Mouse (Mus musculus): Measurements from ENCODE around the gene Dcst1. TPM values are rescaled to one million over a fixed set of nuclear protein-coding genes. Genes with fewer than 3 reads are reported as not detected.

Gene Dcst1
- total RNA-seq, 2 experiments from 2014 or later = not detected

- intact Hi-C loops (cut with DNase I) = loop anchor here (5.0 kb wide), 2 partner anchors 148 to 168 kb away; no protein-coding TSS in a partner anchor
- DNase-seq = no peak
Observed at GRCm38 (mm10) chr3:89319591-89320350, 45.3 kb downstream of the Dcst1 start.

DNA sequence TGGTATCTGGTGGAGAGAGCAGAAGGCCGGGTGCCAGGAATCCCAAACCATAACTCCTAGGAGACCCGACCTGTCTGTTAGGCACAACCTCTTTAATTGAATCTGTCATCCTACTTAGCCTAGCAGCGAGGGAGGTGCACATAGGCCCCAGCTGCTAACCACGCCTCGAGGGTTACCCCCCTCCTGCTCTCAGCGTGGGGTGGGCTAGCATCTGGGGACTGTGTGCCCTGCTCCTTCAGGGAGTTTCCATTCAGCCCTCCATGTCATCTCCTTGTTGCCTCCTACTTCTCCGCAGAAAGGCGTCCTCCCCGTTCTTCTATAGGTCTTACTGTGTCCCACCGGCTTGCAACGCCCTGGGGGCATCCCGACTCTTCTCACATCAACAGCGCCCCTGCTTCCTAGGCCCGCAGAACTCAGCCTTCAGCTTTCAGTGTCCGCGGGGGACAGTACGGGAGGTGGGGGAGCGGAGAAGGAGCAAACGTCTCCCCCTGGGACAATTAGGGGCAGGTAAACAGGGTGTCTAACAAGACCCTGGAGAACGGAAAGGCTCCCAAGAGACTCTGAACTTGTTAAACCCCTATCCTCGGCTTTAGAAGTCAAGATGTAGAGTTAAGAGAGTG lies 46.0 kb downstream of the Dcst1 start:
- DNase-seq = no peak
- intact Hi-C loops (cut with DNase I) = loop anchor here (5.0 kb wide), 1 partner anchor 168 kb away; no protein-coding TSS in a partner anchor

DNA sequence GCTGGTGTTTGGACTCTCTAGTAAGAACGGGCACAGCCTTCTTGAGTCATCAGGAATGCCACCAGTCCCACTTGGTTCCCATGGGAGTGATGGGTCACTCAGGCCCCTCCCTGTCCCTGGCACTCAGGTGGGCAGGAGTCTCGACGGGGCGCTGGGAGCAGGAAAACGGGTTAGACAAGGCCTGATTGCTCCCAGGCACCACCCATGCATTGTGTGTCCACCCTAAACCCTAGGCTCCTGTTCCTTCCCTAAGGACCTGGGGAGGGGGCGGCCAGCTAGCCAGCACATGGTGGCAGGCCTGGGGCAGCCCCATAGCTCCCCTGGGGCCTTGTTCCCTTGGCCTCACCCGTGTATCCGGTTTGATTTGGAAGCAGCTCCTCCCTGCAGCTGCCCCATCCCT lies 46.7 kb downstream of the Dcst1 start:
- intact Hi-C loops (cut with DNase I) = loop anchor here (5.0 kb wide), 1 partner anchor 169 kb away; no protein-coding TSS in a partner anchor

DNA sequence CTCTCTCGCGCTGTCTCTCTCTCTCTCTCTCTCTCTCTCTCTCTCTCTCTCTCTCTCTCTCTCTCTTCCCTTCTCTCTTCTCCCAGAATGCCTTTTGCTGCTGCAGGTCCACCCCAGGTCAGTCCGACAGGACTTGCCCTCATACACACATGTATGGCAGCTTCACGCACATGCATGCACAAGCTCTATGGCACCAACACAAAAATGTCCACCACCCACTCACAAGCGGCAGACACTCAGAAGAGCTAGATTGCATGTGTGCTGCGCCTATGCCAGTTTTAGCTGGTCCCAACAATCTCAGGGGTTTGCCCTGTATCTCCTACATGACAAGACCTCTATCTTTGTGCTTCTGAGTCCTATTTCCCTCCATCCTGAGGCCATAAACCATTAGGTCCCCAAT lies 47.8 kb downstream of the Dcst1 start:
- intact Hi-C loops (cut with DNase I) = loop anchor here (2.0 to 5.0 kb wide), 2 partner anchors 38 to 170 kb away; no protein-coding TSS in a partner anchor
- DNase-seq = no peak

More for the DNA sequence above, 46.7 kb downstream of the Dcst1 start:
- no peak for DNase-seq

GRCm38 (mm10) chr3:89316833-89317232 lies 48.2 kb downstream of the Dcst1 start:
- intact Hi-C loops (cut with DNase I) = loop anchor here (2.0 to 5.0 kb wide), 2 partner anchors 38 to 170 kb away; no protein-coding TSS in a partner anchor
- peak; percentile 79 to 80 for DNase-seq

DNA sequence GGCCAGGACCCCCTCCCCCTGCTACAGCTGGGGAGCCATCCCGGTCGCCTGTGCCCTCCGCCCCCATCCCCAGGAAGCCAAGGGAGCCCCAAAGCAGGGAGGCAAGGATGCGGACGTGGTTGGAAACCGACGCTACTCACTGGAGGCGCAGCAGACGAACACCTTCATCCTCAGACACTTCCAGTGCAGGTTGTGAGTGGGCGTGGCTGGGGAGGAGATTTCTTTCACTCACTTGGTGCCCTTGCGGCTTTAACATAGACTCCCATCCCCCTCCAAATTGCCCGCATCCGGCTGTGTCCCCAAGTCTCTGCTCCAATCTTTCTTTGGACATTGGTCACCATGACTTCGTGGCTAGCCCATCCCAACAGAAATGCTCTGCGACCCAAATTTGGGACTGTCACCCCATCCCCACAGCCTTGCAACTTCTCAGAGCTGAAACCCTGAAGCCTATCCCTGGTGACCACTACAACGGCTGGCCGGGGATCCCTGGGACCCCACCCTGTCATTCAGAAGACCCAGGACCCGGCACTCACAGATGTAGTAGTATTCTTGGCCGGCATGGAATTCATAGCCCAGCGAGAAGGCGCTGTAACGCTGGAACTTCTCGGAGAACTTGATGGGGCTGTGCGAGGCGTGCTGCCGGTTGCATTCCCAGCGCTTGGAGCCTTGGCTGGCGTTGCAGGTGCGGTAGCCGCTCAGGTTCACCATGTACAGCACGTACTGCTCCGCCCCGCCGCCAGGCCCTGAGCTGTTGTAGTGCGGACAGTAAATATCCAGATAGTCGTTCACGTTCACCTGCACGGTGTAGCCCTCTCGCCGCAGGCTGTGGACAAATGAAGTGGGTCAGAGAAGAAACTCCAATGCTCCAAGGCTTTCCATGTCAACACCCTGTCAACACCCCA lies 48.9 kb downstream of the Dcst1 start:
- DNase-seq = no peak
- intact Hi-C loops (cut with DNase I) = loop anchor here (2.0 to 5.0 kb wide), 2 partner anchors 39 to 171 kb away; no protein-coding TSS in a partner anchor

- peak; percentile 80 to 83 for DNase-seq
- intact Hi-C loops (cut with DNase I) = loop anchor here (5.0 kb wide), 1 partner anchor 172 kb away; no protein-coding TSS in a partner anchor
Observed at GRCm38 (mm10) chr3:89315195-89315929, 49.7 kb downstream of the Dcst1 start.

DNA sequence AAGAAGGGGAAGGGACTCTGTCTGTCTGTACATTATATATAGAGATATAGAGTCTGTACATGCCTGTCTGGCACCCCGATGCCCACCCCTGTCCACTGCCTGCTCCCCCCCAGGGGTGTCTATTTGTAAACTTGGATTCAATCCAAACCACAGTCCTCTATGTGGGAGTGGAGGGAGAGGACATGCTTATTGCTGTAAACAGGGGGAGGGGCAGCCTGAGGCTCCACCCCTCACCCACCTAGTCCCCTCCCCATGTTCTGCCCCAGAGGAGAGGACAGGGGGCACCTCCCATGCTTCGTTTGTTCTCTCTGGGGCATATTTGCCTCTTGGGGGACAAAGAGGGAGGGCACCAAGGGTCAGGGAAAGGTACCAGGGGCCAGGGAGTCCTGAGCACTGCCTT lies 50.3 kb downstream of the Dcst1 start:
- DNase-seq = no peak
- intact Hi-C loops (cut with DNase I) = loop anchor here (5.0 kb wide), 1 partner anchor 173 kb away; no protein-coding TSS in a partner anchor

GRCm38 (mm10) chr3:89314340-89314739 lies 50.7 kb downstream of the Dcst1 start:
- intact Hi-C loops (cut with DNase I) = no loop called here
- no peak for DNase-seq

DNA sequence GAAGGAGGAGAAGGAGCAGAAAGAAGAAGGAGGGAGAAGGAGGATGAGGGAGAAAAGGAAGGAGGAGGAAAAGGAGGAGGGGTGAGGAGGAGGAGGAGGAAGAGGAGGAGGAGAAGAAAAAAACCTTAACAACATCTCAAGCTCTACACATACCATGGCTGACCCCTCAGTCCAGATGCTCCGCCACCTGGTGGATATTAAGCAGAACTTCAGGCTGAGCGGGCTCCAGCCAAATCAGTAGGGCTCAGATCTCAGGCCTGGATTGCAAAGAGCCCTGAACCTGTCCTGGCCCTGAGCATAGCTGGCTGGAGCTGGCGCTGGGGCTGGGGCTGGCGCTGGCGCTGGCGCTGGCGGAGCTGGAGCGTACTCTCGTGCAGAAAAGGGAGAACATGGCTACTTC lies 57.0 kb downstream of the Dcst1 start:
- intact Hi-C loops (cut with DNase I) = loop anchor here (2.0 kb wide), 1 partner anchor 59 kb away; no protein-coding TSS in a partner anchor
- DNase-seq = peak; percentile 49 to 60

DNA sequence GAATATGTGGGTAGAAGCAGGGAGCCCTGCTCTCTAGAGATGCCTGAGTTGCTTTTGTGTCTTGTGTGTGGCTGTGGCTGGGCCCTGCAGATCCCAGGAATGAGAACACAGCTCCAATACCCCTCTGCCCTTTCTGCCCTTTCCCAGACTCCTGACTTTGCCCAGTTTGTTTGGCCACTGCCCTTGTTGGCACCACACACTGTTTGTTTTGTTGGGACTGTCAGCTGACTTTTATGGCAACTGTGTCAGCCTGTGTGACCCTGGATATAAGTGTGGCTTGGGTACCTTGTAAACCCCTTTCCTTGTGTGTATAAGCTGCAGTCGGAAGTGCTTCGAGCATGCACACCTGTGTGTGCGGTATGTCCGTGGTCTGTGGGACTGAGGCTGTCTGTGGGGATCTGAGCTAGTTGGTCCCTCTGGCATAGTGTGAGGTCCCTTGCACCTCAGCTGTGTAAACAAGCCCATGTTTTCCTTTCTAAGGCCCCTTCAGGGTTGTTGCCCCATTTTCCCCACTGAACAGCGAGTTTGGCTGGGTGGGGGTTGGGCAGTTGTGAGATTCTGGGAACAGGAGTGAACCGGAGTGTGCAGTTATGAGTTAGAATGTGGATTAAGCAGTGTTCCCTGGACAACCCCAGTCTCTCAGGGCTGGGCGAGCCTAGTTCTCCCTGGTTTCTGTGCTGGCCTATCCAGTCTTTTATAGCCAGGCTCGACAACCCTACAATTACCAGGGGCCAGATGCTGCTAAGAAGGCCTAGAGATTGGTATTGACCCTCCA lies 59.3 kb downstream of the Dcst1 start:
- intact Hi-C loops (cut with DNase I) = no loop called here
- DNase-seq = no peak

GRCm38 (mm10) chr3:89305105-89305504 lies 59.9 kb downstream of the Dcst1 start:
- DNase-seq = no peak
- intact Hi-C loops (cut with DNase I) = no loop called here

- DNase-seq = no peak
Observed at GRCm38 (mm10) chr3:89304440-89304839, 60.6 kb downstream of the Dcst1 start.

GRCm38 (mm10) chr3:89300514-89300913 lies 64.5 kb downstream of the Dcst1 start:
- no peak for DNase-seq
- intact Hi-C loops (cut with DNase I) = no loop called here

More at GRCm38 (mm10) chr3:89304440-89304839, 60.6 kb downstream of the Dcst1 start:
- intact Hi-C loops (cut with DNase I) = no loop called here

Other genes with a start within 250 kb of the Dcst1 start
- not detected for gene Pklr, start 229.1 kb downstream of the Dcst1 start, total RNA-seq (2021)
- gene Hcn3, start 205.1 kb downstream of the Dcst1 start, total RNA-seq (2021) = under 1 TPM; 0.49 to 0.54 TPM
- 10 to 100 TPM; 15.0 to 16.5 TPM for gene Clk2, start 200.5 kb downstream of the Dcst1 start, total RNA-seq (2021)
- 10 to 100 TPM; 33.8 to 36.0 TPM for gene Scamp3, start 187.8 kb downstream of the Dcst1 start, total RNA-seq (2021)
- 10 to 100 TPM; 16.1 to 17.5 TPM for gene Fam189b, start 182.1 kb downstream of the Dcst1 start, total RNA-seq (2021)
- gene Gba, start 162.3 kb downstream of the Dcst1 start, total RNA-seq (2021) = 10 to 100 TPM; 18.2 to 18.6 TPM
- gene Thbs3, start 150.1 kb downstream of the Dcst1 start, total RNA-seq (2021) = 1 to 10 TPM; 6.9 to 8.0 TPM
- gene Mtx1, start 138.2 kb downstream of the Dcst1 start, total RNA-seq (2021) = 10 to 100 TPM; 40.2 to 41.0 TPM
- under 1 TPM; 0.20 TPM for gene Muc1, start 136.2 kb downstream of the Dcst1 start, total RNA-seq (2021)
- gene Krtcap2, start 119.3 kb downstream of the Dcst1 start, total RNA-seq (2021) = 10 to 100 TPM; 58.3 to 63.3 TPM
- gene Trim46, start 118.9 kb downstream of the Dcst1 start, total RNA-seq (2021) = under 1 TPM; 0.15 to 0.17 TPM
- 10 to 100 TPM; 16.6 to 23.2 TPM for gene Dpm3, start 105.9 kb downstream of the Dcst1 start, total RNA-seq (2021)
- gene Slc50a1, start 94.7 kb downstream of the Dcst1 start, total RNA-seq (2021) = 1 to 10 TPM; 8.3 to 9.1 TPM
- 10 to 100 TPM; 10.1 to 11.5 TPM for gene Efna1, start 84.1 kb downstream of the Dcst1 start, total RNA-seq (2021)
- not detected for gene Efna3, start 42.3 kb downstream of the Dcst1 start, total RNA-seq (2021)
- gene Efna4, start 27.2 kb downstream of the Dcst1 start, total RNA-seq (2021) = under 1 TPM in 1 of 2 experiments, not detected in 1; 0.15 TPM
- gene Adam15, start 15.3 kb downstream of the Dcst1 start, total RNA-seq (2021) = 10 to 100 TPM; 15.8 to 23.2 TPM
- not detected for gene Dcst2, start 3.3 kb downstream of the Dcst1 start, total RNA-seq (2021)
- 10 to 100 TPM; 23.4 to 24.5 TPM for gene Zbtb7b, start 29.5 kb upstream of the Dcst1 start, total RNA-seq (2021)
- under 1 TPM in 1 of 2 experiments, not detected in 1; 0.25 TPM for gene Lenep, start 37.5 kb upstream of the Dcst1 start, total RNA-seq (2021)
- 10 to 100 TPM; 36.7 to 43.6 TPM for gene Flad1, start 46.6 kb upstream of the Dcst1 start, total RNA-seq (2021)
- 1 to 10 TPM; 3.4 to 4.8 TPM for gene Cks1b, start 53.1 kb upstream of the Dcst1 start, total RNA-seq (2021)
- 10 to 100 TPM; 20.2 TPM for gene Shc1, start 53.2 kb upstream of the Dcst1 start, total RNA-seq (2021)
- gene Pygo2, start 65.0 kb upstream of the Dcst1 start, total RNA-seq (2021) = 10 to 100 TPM in 1 of 2 experiments, 1 to 10 TPM in 1; 8.4 to 11.2 TPM
- 100 to 1,000 TPM; 190 to 193 TPM for gene Pbxip1, start 71.5 kb upstream of the Dcst1 start, total RNA-seq (2021)
- 1 to 10 TPM; 6.3 to 6.6 TPM for gene Pmvk, start 89.3 kb upstream of the Dcst1 start, total RNA-seq (2021)
- 1 to 10 TPM; 1.6 to 2.0 TPM for gene Kcnn3, start 154.9 kb upstream of the Dcst1 start, total RNA-seq (2021)

All from gastrocnemius, postnatal 36 days (tissue).